ENCODE assay signal across 8 mouse cellular contexts in genomic region chr14:76739836-76740597, GRCm38 (mm10).
A peak's percentile ranks its signal among the peaks of the same experiment; 100 is the strongest.
DNase-seq lines count a peak whose midpoint lies in the region; ATAC-seq and TF ChIP-seq lines count a peak whose summit lies in the region.

No protein-coding gene starts in this region.

- TF ChIP-seq EP300 in CH12.LX (IDR thresholded peaks at IDR 0.05; ENCODE audit: low read length), result no peak

- no peak for DNase-seq in CH12.LX (ENCODE audit: extremely low read depth)
- peak; percentile 61 for DNase-seq in adrenal gland, postnatal 14 days
- peak; percentile 79 to 93 for DNase-seq in layer of hippocampus, postnatal 14 days (ENCODE audit: low spot score in 2 of 2)
- DNase-seq in lung, postnatal 25 days (ENCODE audit: low spot score), result peak; percentile 50
- peak; percentile 44 for DNase-seq in skeletal muscle tissue, adult 2 months (ENCODE audit: low read depth, low spot score)
- DNase-seq in urinary bladder, postnatal 4 days (ENCODE audit: low spot score in 2 of 2), result no peak

- H3K27ac ChIP-seq in CH12.LX (ENCODE audit: insufficient read depth, low read depth), result no peak overlapping the region
- H3K27ac ChIP-seq in embryonic facial prominence, embryonic 12.5 days, result no peak overlapping the region
- H3K27ac ChIP-seq in heart, embryonic 12.5 days (ENCODE audit: poor library complexity, severe bottlenecking), result no peak overlapping the region

- H3K27me3 ChIP-seq in CH12.LX (replicated peaks), result no peaks in the 10 kb centered on the region
- no peaks in the 10 kb centered on the region for H3K27me3 ChIP-seq in embryonic facial prominence, embryonic 12.5 days
- no peaks in the 10 kb centered on the region for H3K27me3 ChIP-seq in heart, embryonic 12.5 days (replicated peaks)

- H3K4me2 ChIP-seq in CH12.LX (ENCODE audit: insufficient read depth, low read depth, poor library complexity, severe bottlenecking), result no peak overlapping the region
- 0 out of 2 replicates have a peak overlapping the region, but pooled peaks have one; percentile 10 for H3K4me2 ChIP-seq in embryonic facial prominence, embryonic 12.5 days (replicated peaks)
- H3K4me2 ChIP-seq in heart, embryonic 12.5 days, result peak overlapping the region; percentile 18; the same call in 1 of the 2 replicates

- peaks cover 6 to 31% of the 10 kb centered on the region in 2 experiments; a peak in 3 of 4 replicates for H3K4me1 ChIP-seq in CH12.LX (ENCODE audit: control insufficient read depth in 1 of 2, insufficient read depth in 2 of 2)
- H3K4me1 ChIP-seq in embryonic facial prominence, embryonic 12.5 days, result 0 out of 2 replicates have a peak, but pooled peaks cover 2% of the 10 kb centered on the region
- peaks cover 18% of the 10 kb centered on the region for H3K4me1 ChIP-seq in heart, embryonic 12.5 days (replicated peaks)

- TF ChIP-seq POLR2A in CH12.LX (IDR thresholded peaks at IDR 0.05; ENCODE audit: low read depth, low read length), result no peak

- H3K79me2 ChIP-seq in CH12.LX (replicated peaks; ENCODE audit: control insufficient read depth, extremely low read depth, insufficient read depth, poor library complexity, severe bottlenecking), result no peaks in the 10 kb centered on the region

- ATAC-seq in embryonic facial prominence, embryonic 12.5 days (ENCODE audit: insufficient number of reproducible peaks, insufficient read depth, low FRiP score, low TSS enrichment), result no peak
- ATAC-seq in heart, embryonic 12.5 days (ENCODE audit: insufficient number of reproducible peaks, low FRiP score), result no peak

- dilution Hi-C loops in CH12.LX (cut with MboI; ENCODE audit: extremely low pct_ligation_motif_present, extremely low pct_unique_long_range_greater_than_20kb, low sequenced_read_pairs), result no loop called here

- H3K4me3 ChIP-seq in CH12.LX (replicated peaks in 1 of 3; ENCODE audit: low read depth in 2 of 3, low read length in 2 of 3, poor library complexity in 1 of 3), result no peak overlapping the region
- no peak overlapping the region for H3K4me3 ChIP-seq in embryonic facial prominence, embryonic 12.5 days
- H3K4me3 ChIP-seq in heart, embryonic 12.5 days, result no peak overlapping the region

- H3K36me3 ChIP-seq in CH12.LX (replicated peaks in 1 of 2; ENCODE audit: control insufficient read depth in 1 of 2, insufficient read depth in 1 of 2, low read length in 1 of 2), result no peaks in the 10 kb centered on the region
- H3K36me3 ChIP-seq in embryonic facial prominence, embryonic 12.5 days, result no peaks in the 10 kb centered on the region
- no peaks in the 10 kb centered on the region for H3K36me3 ChIP-seq in heart, embryonic 12.5 days

- no peak overlapping the region for H3K9ac ChIP-seq in CH12.LX (ENCODE audit: insufficient read depth, low read depth)
- no peak overlapping the region for H3K9ac ChIP-seq in embryonic facial prominence, embryonic 12.5 days
- H3K9ac ChIP-seq in heart, embryonic 12.5 days, result no peak overlapping the region

- 62% methylated on average over 25 of the region's 25 CpGs for WGBS in embryonic facial prominence, embryonic 12.5 days
- 55% methylated on average over 25 of the region's 25 CpGs for WGBS in heart, embryonic 12.5 days

- peaks cover 7% of the 10 kb centered on the region for H3K9me3 ChIP-seq in CH12.LX (replicated peaks; ENCODE audit: low read length)
- no peaks in the 10 kb centered on the region for H3K9me3 ChIP-seq in embryonic facial prominence, embryonic 12.5 days
- no peaks in the 10 kb centered on the region for H3K9me3 ChIP-seq in heart, embryonic 12.5 days (replicated peaks)

- no peak for TF ChIP-seq RAD21 in CH12.LX (IDR thresholded peaks at IDR 0.05; ENCODE audit: low read depth, low read length)

- in situ Hi-C loops in CH12.LX (cut with MboI; ENCODE audit: low pct_ligation_motif_present, low pct_unique_long_range_greater_than_20kb, low sequenced_read_pairs), result no loop called here

- peak in 1 of 2 experiments; percentile 19; a peak in 1 of 4 replicates for TF ChIP-seq CTCF in CH12.LX (conservative IDR thresholded peaks at IDR 0.05 in 1 of 2, IDR thresholded peaks at IDR 0.05 in 1 of 2; ENCODE audit: low read depth in 2 of 2, low read length in 2 of 2)

TF ChIP-seq in CH12.LX, 34 proteins besides CTCF, POLR2A, EP300 and RAD21:
- no peak for TF ChIP-seq PAX5 (IDR thresholded peaks at IDR 0.05; ENCODE audit: low read length)
- TF ChIP-seq SMC3 (IDR thresholded peaks at IDR 0.05; ENCODE audit: low read depth, low read length), result peak; percentile 4; the same call in 1 of the 2 replicates

Comparison
In these comparisons a context has a peak if more than half of its experiments do, and no peak if none do; other contexts are left out.
1. DNase-seq: peak in adrenal gland, postnatal 14 days (single experiment), layer of hippocampus, postnatal 14 days (2 of 2), lung, postnatal 25 days (single experiment) and skeletal muscle tissue, adult 2 months (single experiment); none in CH12.LX (single experiment) and urinary bladder, postnatal 4 days (0 of 2).